Mouse (Mus musculus): ENCODE results near the gene Rspo1. TPM values are rescaled to one million over a fixed set of nuclear protein-coding genes. Genes with fewer than 3 reads are reported as not detected.
A peak's percentile ranks its signal among the peaks of the same experiment; 100 is the strongest.

The Rspo1 gene
- polyA plus RNA-seq, 1 experiment from 2014 or later = 56.2 TPM

GRCm38 (mm10) chr4:125002978-125003377 lies 16.7 kb downstream of the Rspo1 start:
- H3K9ac ChIP-seq (ENCODE audit: low read length) = no peak overlapping the region
- no peaks in the 10 kb centered on the region for H3K36me3 ChIP-seq (ENCODE audit: control insufficient read depth, insufficient read depth, low read length)
- H3K4me1 ChIP-seq (replicated peaks; ENCODE audit: control insufficient read depth, insufficient read depth, low read length) = no peaks in the 10 kb centered on the region
- no peaks in the 10 kb centered on the region for H3K27me3 ChIP-seq (ENCODE audit: control insufficient read depth, insufficient read depth, low read length)
- no peak for DNase-seq (ENCODE audit: low spot score)
- H3K4me3 ChIP-seq (ENCODE audit: low read depth, low read length) = no peak overlapping the region
- H3K4me2 ChIP-seq (ENCODE audit: low read depth, low read length, severe bottlenecking) = no peak overlapping the region
- ATAC-seq (replicated peaks; ENCODE audit: low FRiP score) = no peak
- WGBS = 87% methylated on average over 8 of the region's 8 CpGs
- no peaks in the 10 kb centered on the region for H3K9me3 ChIP-seq (ENCODE audit: control insufficient read depth, low read length)
- H3K27ac ChIP-seq (ENCODE audit: low read depth, low read length) = no peak overlapping the region

DNA sequence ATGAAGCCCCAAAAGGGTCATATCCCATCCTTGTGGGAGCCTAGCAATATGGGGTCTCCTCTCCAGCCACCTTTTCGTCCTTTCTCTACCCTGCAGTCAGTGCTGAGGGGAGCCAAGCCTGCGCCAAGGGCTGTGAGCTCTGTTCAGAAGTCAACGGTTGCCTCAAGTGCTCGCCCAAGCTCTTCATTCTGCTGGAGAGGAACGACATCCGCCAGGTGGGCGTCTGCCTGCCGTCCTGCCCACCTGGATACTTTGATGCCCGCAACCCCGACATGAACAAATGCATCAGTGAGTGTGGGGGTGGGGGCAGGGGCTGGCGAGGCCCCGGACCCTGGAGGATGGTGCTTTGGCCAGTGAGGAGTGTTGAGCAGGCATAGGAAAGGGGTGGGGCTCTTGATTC lies 18.7 kb downstream of the Rspo1 start:
- no peak overlapping the region for H3K4me2 ChIP-seq (ENCODE audit: low read depth, low read length, severe bottlenecking)
- WGBS = 60% methylated on average over 12 of the region's 12 CpGs
- H3K27ac ChIP-seq (ENCODE audit: low read depth, low read length) = no peak overlapping the region
- H3K27me3 ChIP-seq (ENCODE audit: control insufficient read depth, insufficient read depth, low read length) = no peaks in the 10 kb centered on the region
- H3K36me3 ChIP-seq (ENCODE audit: control insufficient read depth, insufficient read depth, low read length) = no peaks in the 10 kb centered on the region
- DNase-seq (ENCODE audit: low spot score) (no peak), ATAC-seq (replicated peaks; ENCODE audit: low FRiP score) (no peak)
- H3K9me3 ChIP-seq (ENCODE audit: control insufficient read depth, low read length) = no peaks in the 10 kb centered on the region
- H3K4me3 ChIP-seq (ENCODE audit: low read depth, low read length) = no peak overlapping the region
- no peak overlapping the region for H3K9ac ChIP-seq (ENCODE audit: low read length)
- H3K4me1 ChIP-seq (replicated peaks; ENCODE audit: control insufficient read depth, insufficient read depth, low read length) = no peaks in the 10 kb centered on the region

DNA sequence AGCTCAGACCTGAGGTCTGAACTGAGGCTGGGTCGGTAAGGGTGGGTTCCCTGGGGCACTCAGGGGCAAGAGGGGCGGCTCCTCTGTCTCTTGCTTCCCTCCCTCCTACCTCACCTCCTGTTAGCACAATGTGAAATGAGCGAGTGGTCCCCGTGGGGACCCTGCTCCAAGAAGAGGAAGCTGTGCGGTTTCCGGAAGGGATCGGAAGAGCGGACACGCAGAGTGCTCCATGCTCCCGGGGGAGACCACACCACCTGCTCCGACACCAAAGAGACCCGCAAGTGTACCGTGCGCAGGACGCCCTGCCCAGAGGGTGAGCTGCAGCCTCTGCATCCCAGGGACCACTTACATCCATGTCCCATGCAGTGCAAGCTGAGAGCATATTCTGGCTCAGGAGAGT lies 21.2 kb downstream of the Rspo1 start:
- WGBS = 60% methylated on average over 15 of the region's 15 CpGs
- Histone ChIP-seq H3K4me3 (ENCODE audit: low read depth, low read length) (no peak overlapping the region), H3K9ac (ENCODE audit: low read length) (no peak overlapping the region), H3K27me3 (ENCODE audit: control insufficient read depth, insufficient read depth, low read length) (no peaks in the 10 kb centered on the region), H3K36me3 (ENCODE audit: control insufficient read depth, insufficient read depth, low read length) (no peaks in the 10 kb centered on the region), H3K4me1 (replicated peaks; ENCODE audit: control insufficient read depth, insufficient read depth, low read length) (no peaks in the 10 kb centered on the region), H3K27ac (ENCODE audit: low read depth, low read length) (no peak overlapping the region), H3K9me3 (ENCODE audit: control insufficient read depth, low read length) (no peaks in the 10 kb centered on the region), H3K4me2 (ENCODE audit: low read depth, low read length, severe bottlenecking) (no peak overlapping the region)
- no peak for ATAC-seq (replicated peaks; ENCODE audit: low FRiP score)
- DNase-seq (ENCODE audit: low spot score) = no peak

DNA sequence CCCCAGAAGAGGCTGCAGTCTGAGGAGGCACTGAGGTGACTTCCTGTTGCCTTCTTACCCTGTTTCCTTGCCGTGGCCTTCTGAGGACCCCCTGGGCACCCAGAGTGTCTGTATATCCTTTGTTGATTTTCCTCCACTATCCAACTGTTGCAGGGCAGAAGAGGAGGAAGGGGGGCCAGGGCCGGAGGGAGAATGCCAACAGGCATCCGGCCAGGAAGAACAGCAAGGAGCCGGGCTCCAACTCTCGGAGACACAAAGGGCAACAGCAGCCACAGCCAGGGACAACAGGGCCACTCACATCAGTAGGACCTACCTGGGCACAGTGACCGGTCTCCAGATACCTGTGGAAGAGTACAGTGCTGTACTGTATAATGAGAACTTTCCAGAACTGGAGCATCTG lies 22.0 kb downstream of the Rspo1 start:
- Histone ChIP-seq H3K4me2 (ENCODE audit: low read depth, low read length, severe bottlenecking) (no peak overlapping the region), H3K27me3 (ENCODE audit: control insufficient read depth, insufficient read depth, low read length) (no peaks in the 10 kb centered on the region), H3K4me3 (ENCODE audit: low read depth, low read length) (no peak overlapping the region), H3K9ac (ENCODE audit: low read length) (no peak overlapping the region), H3K27ac (ENCODE audit: low read depth, low read length) (no peak overlapping the region), H3K9me3 (ENCODE audit: control insufficient read depth, low read length) (no peaks in the 10 kb centered on the region), H3K4me1 (replicated peaks; ENCODE audit: control insufficient read depth, insufficient read depth, low read length) (no peaks in the 10 kb centered on the region), H3K36me3 (ENCODE audit: control insufficient read depth, insufficient read depth, low read length) (no peaks in the 10 kb centered on the region)
- DNase-seq (ENCODE audit: low spot score) (no peak), ATAC-seq (replicated peaks; ENCODE audit: low FRiP score) (no peak)
- 81% methylated on average over 6 of the region's 6 CpGs for WGBS

- H3K9ac ChIP-seq (ENCODE audit: low read length) = no peak overlapping the region
- 82% methylated on average over 8 of the region's 8 CpGs for WGBS
- H3K27ac ChIP-seq (ENCODE audit: low read depth, low read length) = no peak overlapping the region
- no peaks in the 10 kb centered on the region for H3K9me3 ChIP-seq (ENCODE audit: control insufficient read depth, low read length)
- ATAC-seq (replicated peaks; ENCODE audit: low FRiP score) = no peak
- no peaks in the 10 kb centered on the region for H3K27me3 ChIP-seq (ENCODE audit: control insufficient read depth, insufficient read depth, low read length)
- H3K36me3 ChIP-seq (ENCODE audit: control insufficient read depth, insufficient read depth, low read length) = no peaks in the 10 kb centered on the region
- no peak for DNase-seq (ENCODE audit: low spot score)
- no peak overlapping the region for H3K4me3 ChIP-seq (ENCODE audit: low read depth, low read length)
- H3K4me1 ChIP-seq (replicated peaks; ENCODE audit: control insufficient read depth, insufficient read depth, low read length) = no peaks in the 10 kb centered on the region
- no peak overlapping the region for H3K4me2 ChIP-seq (ENCODE audit: low read depth, low read length, severe bottlenecking)
These were observed 22.5 kb downstream of the Rspo1 start for GRCm38 (mm10) chr4:125008712-125009111.

DNA sequence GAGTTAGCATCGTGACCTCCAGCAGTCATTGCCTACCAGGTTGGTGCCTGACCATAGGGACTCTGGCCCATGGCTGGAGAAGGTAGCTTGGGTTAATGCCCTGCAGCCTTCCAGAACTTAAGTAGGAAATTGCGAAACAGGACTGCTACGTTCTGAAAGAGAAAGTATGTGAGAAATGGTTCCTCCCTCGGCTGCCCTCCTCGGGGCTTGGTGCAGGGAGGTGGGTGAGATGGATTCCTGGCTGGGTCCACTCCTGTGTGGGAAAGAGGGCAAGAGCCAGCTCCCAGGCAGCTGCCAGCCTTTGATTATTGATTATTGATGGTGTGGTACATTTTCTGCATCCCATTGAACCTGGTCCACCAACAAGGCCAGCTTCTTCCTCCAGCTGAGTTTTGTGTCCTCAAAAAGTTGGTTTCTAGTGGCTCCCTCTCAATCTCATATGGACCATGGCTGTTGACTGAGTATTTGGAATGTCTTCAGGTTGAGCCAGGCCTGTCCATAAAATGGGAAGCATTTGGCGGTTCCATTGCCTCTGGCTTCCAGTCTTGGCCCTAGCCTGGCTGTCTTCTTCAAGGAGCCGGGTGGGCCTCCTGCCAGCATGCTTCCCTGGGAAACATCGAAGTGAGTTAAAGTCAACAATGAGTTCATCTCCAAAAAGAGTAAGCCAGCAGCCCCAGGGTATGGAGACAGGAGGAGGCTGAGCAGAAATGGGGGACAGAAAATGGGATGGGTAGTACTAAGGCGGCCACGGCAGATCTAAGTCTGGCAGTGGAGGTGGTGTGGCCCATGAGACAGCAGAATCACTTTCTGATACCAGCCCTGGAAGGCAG lies 29.8 kb downstream of the Rspo1 start, which contains the start of gene Gnl2:
TSS of gene Gnl2 (plus strand) at position 780 of the 830 bp plus-strand sequence.
- Histone ChIP-seq H3K4me2 (ENCODE audit: low read depth, low read length, severe bottlenecking) (no peak within 1 kb of the TSS), H3K4me3 (ENCODE audit: low read depth, low read length) (no peak within 1 kb of the TSS), H3K9me3 (ENCODE audit: control insufficient read depth, low read length) (no peaks in the 10 kb centered on the region), H3K4me1 (replicated peaks; ENCODE audit: control insufficient read depth, insufficient read depth, low read length) (no peaks in the 10 kb centered on the region), H3K36me3 (ENCODE audit: control insufficient read depth, insufficient read depth, low read length) (no peaks in the 10 kb centered on the region), H3K9ac (ENCODE audit: low read length) (no peak within 1 kb of the TSS), H3K27ac (ENCODE audit: low read depth, low read length) (no peak within 1 kb of the TSS), H3K27me3 (ENCODE audit: control insufficient read depth, insufficient read depth, low read length) (no peaks in the 10 kb centered on the region)
- no peak for DNase-seq (ENCODE audit: low spot score)
- ATAC-seq (replicated peaks; ENCODE audit: low FRiP score) = no peak
- 94% methylated on average over 10 of the region's 10 CpGs for WGBS

- ATAC-seq (replicated peaks; ENCODE audit: low FRiP score) = no peak
- WGBS = 77% methylated on average over 11 of the region's 11 CpGs
These were observed 31.2 kb downstream of the Rspo1 start for GRCm38 (mm10) chr4:125017431-125017830.

GRCm38 (mm10) chr4:125020780-125021538 lies 34.7 kb downstream of the Rspo1 start:
- WGBS = 33% methylated on average over 11 of the region's 11 CpGs
- no peak overlapping the region for H3K4me3 ChIP-seq (ENCODE audit: low read depth, low read length)
- H3K36me3 ChIP-seq (ENCODE audit: control insufficient read depth, insufficient read depth, low read length) = no peaks in the 10 kb centered on the region
- peak; percentile 55 for DNase-seq (ENCODE audit: low spot score)
- H3K27me3 ChIP-seq (ENCODE audit: control insufficient read depth, insufficient read depth, low read length) = no peaks in the 10 kb centered on the region
- no peak overlapping the region for H3K9ac ChIP-seq (ENCODE audit: low read length)
- H3K27ac ChIP-seq (ENCODE audit: low read depth, low read length) = no peak overlapping the region
- H3K4me2 ChIP-seq (ENCODE audit: low read depth, low read length, severe bottlenecking) = no peak overlapping the region
- H3K9me3 ChIP-seq (ENCODE audit: control insufficient read depth, low read length) = no peaks in the 10 kb centered on the region
- no peak for ATAC-seq (replicated peaks; ENCODE audit: low FRiP score)
- no peaks in the 10 kb centered on the region for H3K4me1 ChIP-seq (replicated peaks; ENCODE audit: control insufficient read depth, insufficient read depth, low read length)

More at GRCm38 (mm10) chr4:125017431-125017830, 31.2 kb downstream of the Rspo1 start:
- no peak overlapping the region for H3K4me3 ChIP-seq (ENCODE audit: low read depth, low read length)
- H3K27ac ChIP-seq (ENCODE audit: low read depth, low read length) = no peak overlapping the region
- H3K4me1 ChIP-seq (replicated peaks; ENCODE audit: control insufficient read depth, insufficient read depth, low read length) = no peaks in the 10 kb centered on the region
- H3K9ac ChIP-seq (ENCODE audit: low read length) = no peak overlapping the region
- H3K27me3 ChIP-seq (ENCODE audit: control insufficient read depth, insufficient read depth, low read length) = no peaks in the 10 kb centered on the region
- H3K36me3 ChIP-seq (ENCODE audit: control insufficient read depth, insufficient read depth, low read length) = no peaks in the 10 kb centered on the region
- H3K9me3 ChIP-seq (ENCODE audit: control insufficient read depth, low read length) = no peaks in the 10 kb centered on the region
- H3K4me2 ChIP-seq (ENCODE audit: low read depth, low read length, severe bottlenecking) = no peak overlapping the region
- no peak for DNase-seq (ENCODE audit: low spot score)
